Mouse (Mus musculus) bone marrow macrophage, adult 2 months (primary cell): ENCODE results near the gene Rnf208.

Source experiments
- CTCF ChIP-seq: IDR thresholded peaks from 2 replicates; pipeline ENCODE4 v1.5.1; 2012; ENCODE audit warnings: low read depth, mild to moderate bottlenecking, low read length, moderate library complexity
- POLR2A ChIP-seq: IDR thresholded peaks from 2 replicates; pipeline ENCODE4 v1.6.1; 2012; ENCODE audit warnings: mild to moderate bottlenecking, low read depth, low read length, borderline replicate concordance

DNA sequence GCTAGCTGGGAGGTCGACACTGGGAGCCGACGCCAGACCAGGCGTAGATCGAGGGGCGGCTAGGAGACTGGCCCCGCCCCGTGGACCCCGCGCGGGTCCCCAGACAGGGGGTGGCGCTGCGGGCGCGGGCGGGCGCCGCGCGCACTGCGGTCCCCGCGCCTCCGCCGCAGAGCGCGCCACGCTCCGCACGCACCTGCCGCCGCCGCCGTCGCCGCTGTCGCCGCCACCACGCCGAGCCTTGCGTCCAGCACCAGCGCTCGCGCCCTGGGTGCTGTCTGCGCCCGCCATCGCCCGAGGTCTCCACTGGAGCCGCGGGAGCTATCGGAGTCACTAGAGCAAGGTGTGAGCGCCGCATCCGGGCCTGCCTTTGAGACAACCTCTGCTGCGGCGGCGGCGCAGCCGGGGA is at the start of gene Rnf208, which contains the start of gene Cysrt1:
- TF ChIP-seq CTCF: no peak
- no peak for TF ChIP-seq POLR2A
